Mouse (Mus musculus) megakaryocyte, embryonic 14.5 days (primary cell): ENCODE measurements around the gene Rap1gap. TPM values are rescaled to one million over a fixed set of nuclear protein-coding genes. Genes with fewer than 3 reads are reported as not detected.

Source experiments
- H3K27me3 ChIP-seq: replicated peaks from 2 replicates; pipeline ENCODE3; 2012; ENCODE audit warnings: inconsistent platforms
- H3K36me3 ChIP-seq: replicated peaks from 2 replicates; pipeline ENCODE3; 2012; ENCODE audit warnings: low read length, inconsistent platforms, mixed read lengths
- H3K4me1 ChIP-seq: 2 replicates; pipeline ENCODE4 v1.6.1; 2012; ENCODE audit warnings: inconsistent platforms
- H3K4me3 ChIP-seq: replicated peaks from 2 replicates; pipeline ENCODE3; 2012; ENCODE audit warnings: moderate library complexity, mild to moderate bottlenecking, inconsistent platforms
- H3K9me3 ChIP-seq: 2 replicates; pipeline ENCODE4 v1.6.1; 2012; ENCODE audit warnings: inconsistent platforms
- FLI1 ChIP-seq: IDR thresholded peaks from 2 replicates; pipeline ENCODE4 v1.6.1; 2012; ENCODE audit warnings: low read length, inconsistent platforms, mixed read lengths
- GATA1 ChIP-seq: IDR thresholded peaks from 3 replicates; pipeline ENCODE4 v1.6.1; 2012; ENCODE audit warnings: mixed read lengths, low read length, inconsistent platforms, borderline replicate concordance
- polyA plus RNA-seq: library from polyadenylated mRNA; stranded (reverse); fragments of >175 nt; gene quantifications from 2 replicates; pipeline ENCODE4 v1.2.3, GENCODE M21; 2012; ENCODE audit warnings: low replicate concordance; ENCODE audit not compliant: insufficient read depth

Gene Rap1gap
- polyA plus RNA-seq, 1 experiment = 3.9 TPM

- peaks cover 75% of the 10 kb centered on the region for H3K27me3 ChIP-seq
- no peak overlapping the region for H3K4me3 ChIP-seq
- no peak for TF ChIP-seq FLI1
- no peak for TF ChIP-seq GATA1
- no peaks in the 10 kb centered on the region for H3K4me1 ChIP-seq
- no peaks in the 10 kb centered on the region for H3K36me3 ChIP-seq
- H3K9me3 ChIP-seq = peaks cover 4% of the 10 kb centered on the region; the same call in 1 of the 2 replicates
These were observed 22.8 kb downstream of the Rap1gap start for GRCm38 (mm10) chr4:137687234-137687825.

GRCm38 (mm10) chr4:137692107-137692902 is 27.8 kb downstream of the Rap1gap start:
- H3K9me3 ChIP-seq = peaks cover 9% of the 10 kb centered on the region
- no peaks in the 10 kb centered on the region for H3K36me3 ChIP-seq
- peaks cover 48% of the 10 kb centered on the region for H3K27me3 ChIP-seq
- TF ChIP-seq FLI1 (no peak), GATA1 (no peak)
- no peaks in the 10 kb centered on the region for H3K4me1 ChIP-seq
- peak overlapping the region; percentile 14 for H3K4me3 ChIP-seq

GRCm38 (mm10) chr4:137695300-137695699 is 30.8 kb downstream of the Rap1gap start:
- Histone ChIP-seq H3K27me3 (peaks cover 52% of the 10 kb centered on the region), H3K9me3 (peaks cover 5% of the 10 kb centered on the region; the same call in 1 of the 2 replicates), H3K4me3 (no peak overlapping the region), H3K4me1 (no peaks in the 10 kb centered on the region), H3K36me3 (no peaks in the 10 kb centered on the region)
- TF ChIP-seq GATA1 = no peak
- no peak for TF ChIP-seq FLI1

- Histone ChIP-seq H3K4me3 (no peak overlapping the region), H3K36me3 (no peaks in the 10 kb centered on the region), H3K4me1 (no peaks in the 10 kb centered on the region), H3K27me3 (peaks cover 55% of the 10 kb centered on the region), H3K9me3 (peaks cover 5% of the 10 kb centered on the region; the same call in 1 of the 2 replicates)
- TF ChIP-seq FLI1 (no peak), GATA1 (no peak)
These were observed 31.4 kb downstream of the Rap1gap start for GRCm38 (mm10) chr4:137695900-137696299.

GRCm38 (mm10) chr4:137697156-137697885 is 32.8 kb downstream of the Rap1gap start:
- Histone ChIP-seq H3K4me1 (no peaks in the 10 kb centered on the region), H3K36me3 (no peaks in the 10 kb centered on the region), H3K4me3 (no peak overlapping the region), H3K27me3 (peaks cover 58% of the 10 kb centered on the region), H3K9me3 (peaks cover 5% of the 10 kb centered on the region; the same call in 1 of the 2 replicates)
- no peak for TF ChIP-seq GATA1
- TF ChIP-seq FLI1 = no peak

- Histone ChIP-seq H3K4me1 (peaks cover 7% of the 10 kb centered on the region), H3K27me3 (peaks cover 61% of the 10 kb centered on the region), H3K9me3 (peaks cover 5% of the 10 kb centered on the region; the same call in 1 of the 2 replicates), H3K36me3 (no peaks in the 10 kb centered on the region), H3K4me3 (no peak overlapping the region)
- TF ChIP-seq FLI1 = no peak
- no peak for TF ChIP-seq GATA1
These were observed 33.8 kb downstream of the Rap1gap start for GRCm38 (mm10) chr4:137698076-137698985.

- no peaks in the 10 kb centered on the region for H3K36me3 ChIP-seq
- TF ChIP-seq FLI1 (no peak), GATA1 (no peak)
- peaks cover 69% of the 10 kb centered on the region for H3K27me3 ChIP-seq
- H3K4me3 ChIP-seq = no peak overlapping the region
- H3K4me1 ChIP-seq = peaks cover 8% of the 10 kb centered on the region
- H3K9me3 ChIP-seq = peaks cover 5% of the 10 kb centered on the region; the same call in 1 of the 2 replicates
These were observed 35.0 kb downstream of the Rap1gap start for GRCm38 (mm10) chr4:137699264-137700211.

GRCm38 (mm10) chr4:137700960-137701359 is 36.4 kb downstream of the Rap1gap start:
- no peaks in the 10 kb centered on the region for H3K36me3 ChIP-seq
- H3K4me3 ChIP-seq = no peak overlapping the region
- no peaks in the 10 kb centered on the region for H3K9me3 ChIP-seq
- H3K27me3 ChIP-seq = peaks cover 81% of the 10 kb centered on the region
- TF ChIP-seq GATA1 (no peak), FLI1 (no peak)
- peaks cover 8% of the 10 kb centered on the region for H3K4me1 ChIP-seq

- H3K9me3 ChIP-seq = no peaks in the 10 kb centered on the region
- H3K36me3 ChIP-seq = no peaks in the 10 kb centered on the region
- peaks cover 88% of the 10 kb centered on the region for H3K27me3 ChIP-seq
- H3K4me3 ChIP-seq = no peak overlapping the region
- TF ChIP-seq FLI1 (no peak), GATA1 (no peak)
- peaks cover 19% of the 10 kb centered on the region for H3K4me1 ChIP-seq
These were observed 38.6 kb downstream of the Rap1gap start for GRCm38 (mm10) chr4:137703077-137703476.
